Mouse (Mus musculus) T-cell, adult 2 months (primary cell): Measurements from ENCODE around the gene Dtl.

Experiments used
- DNase-seq: peaks from one replicate; pipeline ENCODE4 v3.0.0; 2022; ENCODE audit warnings: low spot score

Dtl gene

DNA sequence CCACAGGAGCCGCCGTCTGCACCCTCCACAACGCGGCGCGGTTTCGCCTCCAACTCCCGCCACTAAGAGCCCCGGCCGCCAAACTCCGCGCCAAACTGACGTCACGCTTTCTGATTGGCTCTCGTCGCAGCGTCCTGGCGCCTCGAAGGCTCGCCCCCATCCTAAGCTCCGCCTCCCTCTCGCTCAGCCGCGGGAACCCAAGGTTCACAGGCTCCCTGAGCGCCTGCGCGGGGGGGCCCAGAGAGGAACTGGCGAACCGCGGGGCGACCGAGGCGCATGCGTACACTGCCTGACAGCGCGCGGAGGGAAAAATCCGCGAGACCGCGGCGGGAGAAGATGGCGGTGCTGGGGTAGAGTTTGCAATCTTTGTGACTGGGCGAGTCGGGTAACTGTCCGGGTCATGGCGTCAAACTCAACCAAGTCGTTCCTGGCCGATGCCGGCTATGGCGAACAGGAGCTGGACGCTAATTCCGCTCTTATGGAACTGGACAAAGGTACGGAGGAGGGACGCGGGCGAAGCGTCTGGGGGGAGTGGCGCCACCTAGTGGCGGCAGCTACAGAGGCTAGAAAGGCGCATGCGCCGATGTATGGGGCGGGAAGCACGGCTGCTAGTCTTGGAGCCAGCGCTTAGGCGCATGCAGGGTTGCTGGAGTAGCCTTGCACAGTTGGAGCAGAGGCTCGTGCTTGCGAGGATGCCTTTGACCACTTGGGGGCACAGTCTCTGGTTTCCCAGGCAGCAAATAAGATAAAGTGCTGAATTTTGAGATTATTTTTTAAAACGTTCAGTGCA lies at the start of gene Dtl, which contains the start of gene Ints7:
Gene Dtl, minus strand, starts transcription at position 87 of the 790 bp plus-strand sequence.
Gene Ints7, plus strand, starts transcription at position 179 of the 790 bp plus-strand sequence.
- peak; percentile 100 for DNase-seq

DNA sequence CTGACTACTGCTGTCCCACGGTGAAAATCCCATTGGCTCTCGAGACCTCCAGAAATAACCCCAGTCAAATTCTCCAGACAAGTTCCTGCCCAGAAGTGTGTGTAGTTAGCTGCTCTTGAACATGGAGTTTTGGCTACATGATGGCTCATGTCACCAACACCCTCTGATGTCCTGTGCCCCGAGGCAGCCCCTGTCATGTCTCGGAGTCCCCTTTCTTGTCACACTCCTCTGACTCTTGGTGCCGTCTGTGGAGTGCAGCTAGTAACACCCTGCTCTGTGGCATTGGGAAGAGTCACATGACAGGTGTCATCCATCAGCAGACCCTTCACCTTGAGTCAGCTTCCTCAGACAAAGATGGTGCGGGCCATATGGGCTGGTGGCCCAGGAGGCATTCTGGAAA lies 49.7 kb upstream of the Dtl start:
- no peak for DNase-seq

DNA sequence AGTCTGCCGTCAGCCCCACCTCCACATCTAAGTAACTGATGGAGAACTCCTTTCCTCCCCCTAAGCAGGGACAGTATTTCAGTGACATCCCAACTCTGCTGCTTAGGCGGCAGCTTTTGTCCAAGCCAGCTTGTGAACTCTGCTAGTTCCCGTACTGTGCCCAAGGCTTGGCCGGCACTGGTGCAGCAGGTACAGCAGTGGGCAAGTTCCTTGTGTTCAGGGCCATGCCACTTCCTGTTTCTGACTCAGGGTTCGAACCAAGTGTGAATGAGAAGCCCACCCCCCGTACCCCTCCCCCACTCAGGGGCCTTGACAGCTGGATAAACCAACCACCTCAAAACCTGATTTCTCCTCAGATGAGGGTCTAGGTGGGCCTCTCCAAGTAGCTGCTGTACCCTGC lies 49.1 kb upstream of the Dtl start:
- DNase-seq: no peak

DNA sequence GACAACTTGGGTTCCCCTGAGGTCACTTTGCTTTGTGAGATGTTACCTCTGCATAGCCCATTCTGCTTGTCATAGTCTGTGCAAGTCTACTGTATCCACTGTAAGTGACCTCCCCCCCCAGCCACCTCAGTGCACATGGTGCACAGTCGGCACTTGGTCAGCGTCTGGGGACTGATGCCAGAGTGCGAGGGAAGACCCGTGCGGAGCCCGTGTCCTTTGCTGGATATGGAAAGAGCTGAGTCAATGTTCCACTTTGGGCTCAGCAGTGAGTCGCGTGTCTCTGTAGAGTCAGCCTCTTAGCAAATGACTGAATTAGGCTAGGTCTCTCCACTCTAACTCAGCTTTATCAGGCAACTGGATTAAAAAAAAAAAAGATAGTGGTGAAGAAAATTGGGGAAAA lies 47.5 kb upstream of the Dtl start:
- DNase-seq: no peak

DNA sequence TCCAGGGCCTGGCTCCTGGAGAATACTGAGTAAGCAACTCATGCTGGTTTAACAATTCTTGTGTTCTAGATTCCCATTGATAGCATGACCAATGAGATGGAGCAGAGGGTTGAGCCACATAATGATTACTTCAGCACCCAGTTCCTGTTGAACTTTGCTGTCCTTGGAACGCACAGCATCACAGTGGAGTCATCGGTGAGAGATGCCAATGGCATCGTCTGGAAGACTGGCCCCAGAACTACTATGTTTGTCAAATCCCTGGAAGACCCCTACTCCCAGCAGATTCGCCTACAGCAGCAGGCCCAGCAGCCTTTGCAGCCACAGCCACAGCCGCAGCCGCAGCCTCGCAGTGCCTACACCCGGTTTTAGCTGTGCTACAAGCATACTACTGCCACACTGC lies 45.8 kb upstream of the Dtl start:
- DNase-seq: no peak

DNA sequence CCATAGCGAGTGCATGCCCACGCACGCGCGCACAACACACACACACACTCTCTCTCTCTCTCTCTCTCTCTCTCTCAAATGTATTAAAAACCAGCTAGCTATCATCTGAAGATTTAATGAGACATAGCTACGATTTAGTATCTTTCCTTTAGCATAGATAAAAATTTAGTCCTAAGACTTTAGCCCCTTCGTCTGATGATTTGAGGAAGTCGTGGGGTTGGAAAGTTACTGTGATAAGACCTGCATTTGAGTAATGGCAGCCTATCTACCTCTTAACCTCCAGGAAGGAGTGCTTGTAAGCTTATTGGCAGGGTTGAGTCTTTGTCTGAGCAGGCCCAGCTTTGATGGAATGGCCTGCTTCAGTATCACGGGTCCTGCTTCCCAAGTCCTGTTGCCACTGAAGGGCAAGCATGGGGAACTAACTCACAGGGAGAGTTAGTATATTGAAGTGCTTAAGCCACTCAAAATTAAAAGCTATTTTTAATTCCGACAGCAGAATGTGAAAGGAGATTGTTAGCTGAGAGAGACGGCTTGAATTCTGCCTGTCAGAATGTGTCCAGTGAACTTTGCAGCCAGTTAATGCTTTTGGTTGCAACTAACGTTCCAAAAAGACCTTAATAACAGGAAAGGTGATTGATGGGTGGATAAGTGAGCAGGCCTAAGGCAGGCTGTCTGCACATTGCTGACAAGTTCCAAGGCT lies 42.9 kb upstream of the Dtl start:
- DNase-seq: no peak

DNA sequence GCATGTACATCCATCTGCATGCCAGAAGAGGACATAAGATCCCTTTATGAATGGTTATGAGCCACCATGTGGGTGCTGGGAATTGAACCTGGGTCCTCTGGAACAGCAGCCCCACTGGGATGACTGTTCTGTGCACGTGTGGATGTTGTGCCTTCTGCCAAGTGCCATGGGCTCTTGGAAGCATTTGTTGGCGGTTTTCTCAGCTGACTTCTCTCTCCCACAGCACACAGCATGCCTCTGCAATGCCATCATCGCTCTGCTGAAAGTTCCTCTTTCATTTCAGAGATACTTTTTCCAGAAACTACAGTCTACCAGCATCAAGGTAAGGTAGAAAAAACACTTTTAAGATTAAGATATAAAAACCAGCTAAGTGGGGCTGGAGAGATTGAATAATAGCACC lies 42.2 kb upstream of the Dtl start:
- no peak for DNase-seq

DNA sequence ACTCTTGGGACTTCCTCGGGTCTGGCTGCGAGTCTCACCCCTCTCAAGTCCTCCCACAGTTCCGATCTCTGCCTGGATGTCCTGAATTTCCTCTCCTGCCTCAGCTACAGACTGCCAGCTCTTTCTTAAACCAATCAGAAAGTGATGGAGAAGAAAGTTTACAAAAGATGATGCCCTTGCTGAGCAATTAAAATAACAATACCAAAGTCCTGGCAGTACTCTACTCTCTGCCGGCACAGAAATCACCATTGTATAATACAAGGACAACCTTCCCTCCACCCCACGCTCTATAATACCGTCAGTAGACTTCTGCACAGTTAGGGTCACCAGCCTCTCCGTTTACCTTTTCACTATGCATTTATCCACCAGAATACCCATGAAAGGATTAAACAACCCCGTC lies 40.9 kb upstream of the Dtl start:
- DNase-seq: no peak

DNA sequence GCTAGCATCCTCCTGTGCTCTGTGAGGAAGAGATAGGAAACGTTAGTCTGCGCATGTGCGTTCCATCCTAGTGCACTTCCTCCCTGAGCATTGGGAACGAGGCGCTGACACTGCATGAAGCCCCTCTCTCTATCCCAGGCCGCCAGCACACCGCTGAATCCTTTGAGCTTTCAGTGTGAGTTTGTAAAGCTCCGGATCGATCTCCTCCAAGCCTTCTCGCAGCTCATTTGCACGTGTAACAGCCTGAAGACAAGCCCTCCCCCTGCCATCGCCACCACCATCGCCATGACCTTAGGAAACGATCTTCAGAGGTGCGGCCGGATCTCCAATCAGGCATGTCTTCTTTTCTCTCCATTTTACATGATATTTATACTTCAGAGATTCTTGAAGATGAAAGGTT lies 37.5 kb upstream of the Dtl start:
- DNase-seq: no peak

DNA sequence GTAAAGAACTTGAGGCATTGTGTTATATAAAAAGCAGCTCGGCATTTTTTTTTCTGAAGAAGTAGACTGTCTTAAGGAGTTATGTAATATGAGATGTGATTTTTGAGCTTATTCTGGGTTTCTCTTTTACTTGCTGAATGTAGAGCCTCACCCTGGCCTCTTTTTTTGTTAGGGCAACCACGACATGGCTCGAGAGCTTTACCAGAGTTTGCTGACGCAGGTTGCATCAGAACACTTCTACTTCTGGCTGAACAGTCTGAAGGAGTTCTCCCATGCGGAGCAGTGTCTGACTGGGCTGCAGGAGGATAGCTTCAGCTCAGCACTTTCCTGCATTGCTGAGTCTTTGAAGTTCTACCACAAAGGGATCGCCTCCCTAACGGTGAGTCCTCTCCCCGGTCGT lies 36.3 kb upstream of the Dtl start:
- no peak for DNase-seq

DNA sequence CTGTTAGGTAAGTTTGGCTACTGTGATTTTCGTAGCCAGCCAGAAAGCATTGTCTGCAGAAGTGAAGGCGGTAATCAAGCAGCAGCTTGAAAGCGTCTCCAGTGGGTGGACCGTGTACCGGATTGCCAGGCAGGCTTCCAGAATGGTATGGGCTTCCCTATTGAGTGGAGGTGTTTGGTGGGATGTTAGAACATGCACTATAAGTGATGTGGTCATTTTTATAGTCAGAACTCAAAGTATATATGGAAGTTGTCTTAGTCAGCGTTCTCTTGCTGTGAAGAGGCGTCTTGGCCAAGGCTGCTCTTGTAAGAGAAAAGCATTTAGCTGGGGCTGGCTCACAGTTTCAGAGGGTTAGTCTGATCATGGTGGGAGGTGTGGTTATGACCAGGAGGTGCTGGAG lies 35.0 kb upstream of the Dtl start:
- DNase-seq: no peak

DNA sequence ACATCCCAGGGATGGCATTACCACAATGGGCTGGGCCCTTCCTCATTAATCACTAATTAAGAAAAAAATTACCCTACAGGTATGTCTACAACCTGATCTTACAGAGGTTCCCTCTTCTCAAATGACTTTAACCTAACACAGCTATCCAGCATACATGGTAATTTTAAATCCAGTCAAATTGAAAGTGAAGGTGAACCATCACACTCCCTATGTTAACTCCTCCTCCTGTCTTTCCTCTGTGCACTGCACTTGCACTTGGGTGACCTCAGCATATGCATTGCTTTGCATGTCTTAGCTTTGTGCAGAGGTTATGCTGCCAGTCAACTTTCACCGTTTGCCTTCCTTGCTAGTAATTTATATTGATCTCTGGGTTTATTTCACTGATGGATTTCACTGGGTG lies 34.2 kb upstream of the Dtl start:
- no peak for DNase-seq

DNA sequence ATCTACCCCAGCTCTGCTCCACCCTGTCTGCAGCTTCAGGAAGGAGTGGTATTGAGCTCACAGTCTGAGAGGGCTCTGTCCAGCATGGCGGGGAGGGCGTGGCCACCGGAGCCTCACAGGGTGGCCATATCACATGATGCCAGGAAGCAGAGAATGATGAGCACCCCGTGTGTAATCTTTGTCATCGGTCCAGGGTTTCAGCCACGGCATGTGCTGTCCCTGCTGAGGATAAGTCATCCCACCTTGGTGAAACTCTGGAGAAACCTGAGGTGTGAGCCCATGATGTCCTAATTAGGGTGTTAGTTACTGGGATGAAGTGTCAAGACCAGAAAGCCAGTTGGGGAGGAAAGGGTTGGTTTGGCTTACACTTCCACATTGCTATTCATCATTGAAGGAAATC lies 33.7 kb upstream of the Dtl start:
- DNase-seq: no peak

DNA sequence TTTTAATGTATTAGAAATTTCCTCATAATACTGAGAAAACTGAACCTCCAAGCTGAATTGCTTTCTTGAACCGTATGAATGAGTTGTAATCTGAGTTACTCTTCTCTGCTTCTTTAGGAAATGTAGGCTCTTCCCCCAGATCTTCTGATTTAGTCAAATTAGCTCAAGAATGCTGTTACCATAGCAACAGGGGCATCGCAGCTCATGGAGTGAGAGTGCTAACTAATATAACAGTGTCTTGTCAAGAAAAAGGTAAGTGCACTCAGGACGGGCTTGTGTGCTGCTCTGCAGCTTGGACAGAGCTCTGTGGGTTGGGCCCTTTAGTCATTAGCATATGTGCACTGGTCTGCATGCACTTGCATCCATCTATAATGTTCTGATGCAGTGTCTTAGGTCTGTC lies 29.3 kb upstream of the Dtl start:
- DNase-seq: no peak

DNA sequence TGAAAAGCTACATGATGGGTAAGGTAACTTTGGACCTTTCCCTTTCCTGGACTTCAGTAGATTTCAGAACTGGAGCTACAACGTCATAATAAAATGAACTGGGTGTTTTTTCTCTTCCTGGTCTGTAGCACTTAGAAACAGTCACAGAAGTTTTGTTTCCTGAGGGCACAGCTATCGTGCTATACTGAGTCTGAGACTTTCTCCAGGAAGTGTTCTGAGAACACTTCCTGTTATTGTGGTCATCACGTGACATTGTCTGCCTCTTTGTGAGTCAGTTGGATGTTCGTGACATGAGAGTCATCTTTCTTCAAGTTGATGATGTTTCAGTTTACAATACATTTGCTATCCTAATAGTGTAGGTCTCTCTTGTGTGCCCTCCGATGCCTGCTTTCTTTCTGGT lies 23.9 kb upstream of the Dtl start:
- peak; percentile 79 for DNase-seq

DNA sequence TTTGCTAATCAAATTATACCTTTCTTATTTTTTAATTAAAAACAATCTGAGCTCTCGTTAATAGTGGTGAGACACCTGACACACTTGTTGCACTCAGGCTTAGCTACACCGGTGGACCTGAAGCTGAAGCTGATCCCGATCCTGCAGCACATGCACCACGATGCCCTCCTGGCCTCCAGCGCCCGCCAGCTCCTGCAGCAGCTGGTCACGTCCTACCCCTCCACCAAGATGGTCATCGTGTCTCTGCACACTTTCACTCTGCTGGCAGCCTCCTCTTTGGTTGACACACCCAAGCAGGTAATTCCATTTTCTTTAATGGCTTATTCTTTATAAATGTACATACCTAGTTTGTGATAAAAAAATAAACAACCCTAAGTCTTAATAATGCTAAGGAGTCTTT lies 20.7 kb upstream of the Dtl start:
- no peak for DNase-seq

DNA sequence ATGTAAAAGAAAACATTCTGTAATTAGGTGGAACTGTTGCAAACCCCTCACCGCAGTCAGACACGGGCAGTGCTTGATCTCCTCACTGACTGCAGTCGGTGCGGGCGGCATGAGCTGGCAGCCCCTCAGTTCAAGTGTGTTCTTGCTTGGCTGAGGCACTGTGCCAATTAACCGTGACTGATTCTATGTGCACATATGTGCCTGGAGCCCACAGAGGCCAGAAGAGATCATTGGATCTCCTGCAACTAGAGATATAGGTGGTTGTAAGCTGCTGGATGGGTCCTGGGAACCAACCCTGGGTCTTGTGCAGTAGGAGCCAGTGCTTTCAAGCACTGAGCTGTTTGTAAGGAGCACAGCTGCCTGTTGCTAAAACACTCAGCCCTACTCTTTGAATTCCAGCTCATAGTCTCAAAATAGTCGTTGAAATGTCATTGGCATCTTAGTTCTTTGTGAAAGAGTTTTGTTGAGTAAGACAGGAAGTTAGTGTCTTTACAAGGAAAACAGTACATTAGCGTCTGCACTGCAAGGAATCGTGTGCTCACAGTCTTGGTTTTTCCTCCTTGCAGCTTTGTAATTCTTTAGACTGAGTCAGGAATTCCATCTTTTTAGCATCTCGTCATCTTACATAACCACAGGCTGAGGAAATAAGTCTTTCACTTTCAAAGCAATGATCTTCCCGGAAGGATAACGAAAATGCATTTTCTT lies 16.8 kb upstream of the Dtl start:
- DNase-seq: no peak

DNA sequence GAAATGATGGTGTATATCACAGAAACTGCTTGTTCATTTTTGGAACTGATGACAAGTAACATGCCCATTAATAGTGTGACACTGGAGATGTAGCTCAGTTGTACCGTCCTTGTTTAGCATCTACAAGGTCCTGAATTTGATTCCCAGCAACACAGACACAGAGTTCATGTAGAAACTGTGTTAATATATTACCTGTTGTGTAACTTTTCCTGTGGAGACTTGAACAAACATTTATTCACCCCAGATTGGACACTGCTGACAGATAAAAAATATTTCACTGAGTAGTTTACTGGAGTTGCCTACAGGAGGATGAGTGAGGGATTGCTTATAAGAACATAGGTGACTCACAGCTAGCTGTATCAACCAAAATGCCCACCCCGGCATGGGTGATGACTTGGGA lies 13.4 kb upstream of the Dtl start:
- DNase-seq: no peak

DNA sequence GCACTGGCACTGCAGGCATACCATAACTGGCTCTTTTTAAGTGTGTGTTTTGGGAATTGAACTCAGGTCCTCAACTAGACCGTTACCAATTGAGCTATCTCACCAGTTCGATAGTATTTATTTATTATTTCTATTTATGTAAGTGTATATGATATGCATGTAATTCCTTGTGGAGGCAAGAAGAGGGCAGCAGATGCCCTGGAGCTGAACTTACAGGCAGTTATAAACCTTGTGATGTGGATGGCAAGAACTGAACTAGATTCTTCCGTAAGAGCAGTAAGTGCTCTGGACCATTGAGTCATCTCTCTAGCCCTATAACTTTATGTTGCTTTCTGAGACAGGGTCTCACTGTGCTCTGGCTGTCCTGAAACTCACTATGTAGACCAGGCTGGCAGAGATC lies 11.7 kb upstream of the Dtl start:
- DNase-seq: no peak

DNA sequence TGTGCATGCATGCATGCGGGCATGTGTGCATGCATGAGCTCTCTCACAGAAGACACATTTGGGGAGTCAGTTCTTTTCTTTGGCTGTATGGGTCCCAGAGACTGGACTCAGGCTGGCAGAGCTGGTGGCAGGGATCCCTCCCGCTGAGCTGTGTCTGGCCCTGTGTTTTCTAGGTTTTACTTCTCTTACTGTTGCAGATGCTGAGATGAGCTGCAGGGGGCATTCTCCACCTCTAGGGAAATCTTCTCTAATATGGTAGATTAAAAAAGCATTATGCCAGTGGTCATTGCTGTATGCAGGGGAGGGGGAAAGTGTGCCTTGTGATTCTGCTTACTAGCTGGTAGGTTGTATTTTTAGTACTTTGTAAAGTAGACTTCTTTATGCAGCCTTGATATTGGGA lies 10.4 kb upstream of the Dtl start:
- no peak for DNase-seq

DNA sequence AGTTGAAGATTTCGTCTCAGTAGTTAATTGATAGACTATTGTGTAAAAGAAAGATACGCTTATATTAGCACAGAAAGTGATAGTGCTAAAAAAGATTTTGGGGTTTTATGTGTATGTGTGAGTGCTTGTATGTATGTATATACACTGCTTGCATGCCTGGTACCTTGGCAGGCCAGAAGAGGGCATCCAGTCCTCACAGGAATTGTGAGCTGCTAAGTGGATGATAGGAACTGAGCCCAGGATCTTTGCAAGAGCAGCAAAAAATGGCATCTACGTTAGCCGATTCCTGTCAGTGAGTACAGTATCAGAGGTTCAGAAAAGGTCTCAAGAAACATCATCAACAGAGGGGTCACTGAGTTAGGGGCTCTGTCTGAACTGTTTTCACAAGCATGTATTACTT lies 9.1 kb upstream of the Dtl start:
- DNase-seq: no peak

DNA sequence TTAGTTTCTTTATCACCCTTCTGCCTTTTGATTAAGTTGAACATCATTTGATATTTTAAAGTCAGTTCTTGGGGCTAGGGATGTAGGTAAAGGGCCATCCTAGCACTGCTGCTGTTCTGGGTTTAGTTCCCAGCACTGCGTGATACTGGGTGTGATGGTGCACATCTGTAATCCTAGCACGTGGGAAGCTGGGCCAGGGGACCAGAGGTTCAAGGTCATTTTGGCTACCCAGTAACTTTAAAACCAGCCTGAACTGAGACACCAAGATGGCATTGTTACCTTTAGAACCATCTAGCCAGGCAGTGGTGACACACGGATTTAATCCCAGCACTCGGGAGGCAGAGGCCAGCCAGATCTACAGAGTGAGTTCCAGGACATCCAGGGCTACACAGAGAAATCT lies 8.5 kb upstream of the Dtl start:
- DNase-seq: no peak

DNA sequence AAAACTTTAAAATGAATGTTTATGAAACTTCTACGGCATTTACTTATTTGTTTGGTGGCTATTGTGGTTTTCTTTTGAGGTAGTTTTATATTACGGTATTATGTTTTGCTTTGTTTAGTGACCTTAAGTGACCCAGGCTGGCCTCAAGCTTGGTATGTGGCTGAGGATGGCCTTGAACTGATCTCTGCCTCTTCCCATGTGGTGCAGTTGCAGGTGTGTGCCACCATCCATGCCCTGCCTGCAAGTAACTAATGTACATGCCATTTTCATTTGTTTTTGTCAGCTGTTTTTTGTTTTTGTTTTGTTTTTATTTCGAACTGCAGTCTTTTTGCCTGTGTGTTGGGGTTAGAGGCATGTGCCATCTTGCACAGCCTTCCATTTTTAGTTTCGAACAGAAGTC lies 6.3 kb upstream of the Dtl start:
- DNase-seq: no peak
